Mouse (Mus musculus) gastrocnemius, adult 18-20 months (tissue): Measurements from ENCODE around the gene Scp2. TPM values are rescaled to one million over a fixed set of nuclear protein-coding genes. Genes with fewer than 3 reads are reported as not detected.

Experiments used
- DNase-seq: peaks from one replicate; pipeline ENCODE4 v3.0.0; 2021; ENCODE audit warnings: low spot score
- total RNA-seq, 2 experiments: library from RNA; stranded (reverse); gene quantifications; 2 replicates each; pipeline ENCODE4 v1.2.3; 2021

Gene Scp2
- total RNA-seq, 2 experiments from 2014 or later = 142 to 147 TPM

DNA sequence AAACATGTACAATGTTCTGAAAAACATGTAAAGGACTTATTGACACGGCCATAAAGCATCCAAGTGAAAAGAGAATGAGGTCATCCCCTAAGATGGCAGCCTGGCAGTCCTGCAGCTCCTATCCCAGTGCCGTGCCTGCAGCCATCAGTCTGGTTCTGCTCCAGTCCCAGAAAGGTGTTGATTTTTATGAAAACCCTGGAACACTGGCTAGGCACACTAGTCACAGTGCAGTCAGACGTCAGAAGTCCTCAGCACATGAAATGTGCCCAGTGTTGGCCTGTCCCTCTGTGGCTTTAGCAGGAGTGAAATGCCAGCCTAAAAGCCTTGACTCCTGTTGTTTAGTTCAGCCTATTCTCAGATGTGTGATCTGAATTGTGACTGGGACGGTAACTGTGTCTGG, 84.0 kb downstream of the Scp2 start:
- DNase-seq = no peak

DNA sequence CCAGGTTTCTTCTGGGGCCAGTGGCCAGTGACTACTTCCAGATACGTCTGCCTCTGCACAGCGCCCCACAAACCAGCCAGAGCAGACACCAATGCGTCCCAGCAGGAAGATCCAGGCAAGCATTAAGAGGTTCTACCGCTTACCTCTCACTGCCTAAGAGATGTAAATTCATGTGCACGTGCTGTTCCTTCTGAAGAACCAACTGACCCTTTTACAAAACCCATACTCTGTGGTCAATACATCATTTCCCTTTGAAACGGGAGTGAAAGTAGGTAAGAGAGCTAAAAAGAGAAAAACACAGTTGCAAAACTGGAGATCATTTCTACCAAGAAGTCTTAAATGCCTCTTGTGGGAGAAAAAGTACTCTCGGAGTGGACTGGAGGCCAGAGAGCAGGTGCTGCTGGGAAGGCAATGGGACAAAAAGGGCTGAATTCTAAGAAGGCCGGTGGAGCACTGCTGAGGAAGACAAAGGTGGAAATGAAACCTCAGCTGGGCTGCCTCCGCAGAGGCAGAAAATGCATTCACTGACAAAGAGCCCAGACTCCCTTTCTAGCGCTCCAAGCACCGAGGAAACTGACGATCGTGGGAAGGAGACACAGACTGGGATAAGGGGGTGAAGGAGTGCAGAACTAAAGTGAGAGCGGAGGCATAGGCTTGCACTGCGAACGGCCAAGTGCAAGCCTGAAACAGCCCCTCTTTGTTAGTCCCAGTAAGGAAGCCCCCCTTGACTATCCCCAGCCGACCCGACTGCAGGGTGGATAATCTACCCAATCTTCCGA, 85.0 kb downstream of the Scp2 start:
- DNase-seq = no peak

DNA sequence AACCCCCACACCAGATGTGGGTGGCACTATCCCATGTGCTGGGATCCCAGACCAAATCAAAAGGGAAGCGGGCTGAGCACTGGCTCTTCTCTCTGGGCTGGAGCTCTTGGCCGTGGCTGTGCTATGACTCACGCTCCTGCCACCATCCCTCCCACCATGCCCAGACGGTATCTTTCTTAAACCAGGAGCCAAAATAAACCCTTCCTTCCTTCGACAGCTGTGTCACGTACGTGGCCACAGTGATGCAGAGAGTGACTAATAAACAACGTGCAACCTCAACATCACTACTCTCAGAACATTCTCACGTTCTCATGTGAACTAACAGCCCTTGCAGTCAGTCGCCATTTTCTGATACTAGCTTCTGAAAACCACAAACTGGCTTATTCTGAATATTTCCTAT, 86.6 kb downstream of the Scp2 start:
- no peak for DNase-seq

- no peak for DNase-seq
Measured at GRCm38 (mm10) chr4:108057247-108057646, 87.6 kb downstream of the Scp2 start.

DNA sequence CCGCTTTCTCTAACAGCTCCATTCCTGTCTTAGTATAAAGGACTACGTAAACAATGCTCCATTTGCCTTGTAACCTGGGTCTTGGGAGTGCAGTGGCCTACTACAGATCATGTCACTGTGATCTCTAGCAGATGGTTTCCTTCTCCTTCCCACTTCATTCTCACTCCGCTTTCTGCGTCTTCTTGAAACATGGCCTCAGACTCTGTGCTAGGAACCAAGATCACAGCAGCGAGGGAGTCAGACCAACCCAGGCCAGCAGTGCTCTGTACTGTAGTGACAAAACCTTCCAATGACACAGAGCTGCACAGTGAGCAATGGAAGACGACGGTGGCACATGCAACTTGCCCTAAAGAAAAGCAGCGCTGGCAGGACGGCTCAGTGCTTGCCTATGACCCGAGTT, 88.9 kb downstream of the Scp2 start:
- DNase-seq = no peak

DNA sequence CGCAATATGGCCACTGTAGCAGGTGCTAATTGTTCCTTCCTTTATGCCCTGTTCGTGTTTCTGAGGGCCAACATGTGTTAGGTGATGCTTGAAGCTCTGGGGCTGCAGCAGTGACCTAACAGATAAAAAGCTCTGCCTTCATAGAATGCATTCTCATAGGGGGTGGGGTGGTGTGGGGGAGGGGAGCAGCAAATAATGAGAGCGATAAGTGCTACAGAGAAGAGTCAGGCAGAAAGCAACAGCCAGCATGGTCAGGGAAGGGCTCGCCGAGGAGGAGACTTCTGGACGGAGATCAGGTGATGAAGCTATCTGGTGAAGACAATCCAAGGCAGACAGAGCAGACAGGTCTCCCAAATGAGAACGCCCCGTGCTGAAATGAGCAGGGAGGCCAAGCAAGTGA, 92.1 kb downstream of the Scp2 start:
- DNase-seq = no peak

DNA sequence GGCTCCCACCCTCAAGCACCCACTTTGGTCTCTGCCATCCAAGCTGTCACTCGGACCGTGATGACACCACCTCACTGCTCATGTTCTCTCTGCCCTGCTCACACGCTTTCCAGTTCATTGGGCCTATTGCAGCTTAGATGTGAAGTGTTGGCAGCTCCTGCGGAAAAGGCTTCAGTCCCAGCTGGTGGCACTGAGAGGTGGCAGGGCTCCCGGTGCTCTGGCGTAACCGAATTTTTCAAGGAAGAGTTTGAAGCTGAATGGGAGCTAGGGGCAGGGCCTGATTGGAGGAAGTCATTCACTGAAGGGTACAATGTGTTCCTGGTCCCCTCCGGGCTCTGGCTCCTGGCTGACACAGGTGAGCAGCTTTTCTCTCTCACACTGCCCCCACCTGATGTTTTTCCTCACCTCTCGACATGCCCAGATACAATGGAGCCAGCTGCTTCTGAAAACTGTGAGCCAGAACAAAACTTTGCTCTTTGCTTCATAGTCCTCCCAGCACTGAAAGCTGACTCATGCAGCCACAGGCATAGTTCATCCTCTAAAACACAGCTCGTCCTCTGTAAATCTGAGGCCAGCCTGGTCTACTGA, 93.0 kb downstream of the Scp2 start:
- DNase-seq = peak; percentile 43

GRCm38 (mm10) chr4:108046136-108046535, 98.7 kb downstream of the Scp2 start:
- DNase-seq = no peak

DNA sequence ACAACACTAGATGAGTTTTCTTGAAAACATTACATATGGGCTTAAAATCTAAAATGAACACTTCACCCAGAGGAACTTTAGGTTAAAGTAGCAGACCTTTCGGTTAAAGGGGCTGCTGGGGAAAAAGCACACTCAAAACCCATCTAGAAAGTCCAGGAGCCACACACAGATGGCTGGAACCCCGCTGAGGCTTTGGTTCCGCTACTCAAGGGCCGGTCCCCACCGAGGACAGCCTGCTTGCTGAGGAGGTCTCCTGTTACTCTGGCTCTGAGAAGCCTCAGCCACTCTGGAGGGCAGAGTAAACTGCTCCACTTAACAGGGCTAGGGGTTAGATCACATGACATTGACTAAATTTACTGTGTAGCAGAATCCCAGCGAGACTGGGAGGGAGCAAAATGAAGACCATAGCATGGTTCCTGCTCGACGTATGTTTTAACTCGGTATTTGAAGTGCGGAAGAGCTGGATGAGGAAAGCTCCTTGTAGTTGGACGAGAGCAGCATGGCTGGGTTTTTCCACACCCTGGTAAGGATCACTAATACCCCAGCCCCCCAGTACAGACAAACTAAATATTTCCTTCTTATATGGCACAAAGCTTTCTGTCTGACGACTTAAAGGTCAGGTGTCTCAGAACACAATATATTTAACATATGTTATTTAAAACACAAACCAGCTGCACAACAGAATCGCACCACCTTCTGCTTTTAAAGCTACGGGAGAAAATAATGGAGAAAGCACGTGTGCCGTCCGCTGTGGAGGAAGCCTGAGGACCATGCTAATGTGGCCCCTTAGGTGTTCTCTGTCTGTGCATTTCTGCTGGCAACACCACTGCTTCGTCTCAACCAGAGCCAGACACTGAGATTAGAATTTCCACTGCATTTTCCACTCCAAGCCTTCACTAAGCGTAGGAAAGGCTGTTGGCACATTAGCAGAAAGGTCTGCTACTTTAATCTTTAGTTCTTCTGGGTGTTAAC, 99.4 kb downstream of the Scp2 start:
- DNase-seq = no peak

DNA sequence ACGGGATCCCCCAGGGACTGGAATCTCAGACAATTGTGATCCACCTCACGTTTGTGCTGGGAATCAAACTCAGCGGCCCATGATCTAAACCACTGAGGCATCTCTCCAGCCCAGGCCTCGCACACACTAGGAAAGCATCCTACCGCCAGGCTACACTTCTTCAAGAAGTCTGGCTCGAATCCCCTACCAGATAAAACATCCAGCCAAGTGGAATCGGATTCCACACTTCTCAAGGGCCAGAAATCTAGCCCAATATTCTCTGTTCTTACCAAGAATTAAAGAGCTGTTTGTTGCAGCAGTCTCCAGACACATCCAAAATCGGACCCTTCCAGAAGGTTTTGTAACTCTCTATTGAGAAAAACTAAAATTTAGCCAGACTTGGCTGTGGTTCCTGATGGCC, 107.8 kb downstream of the Scp2 start:
- peak; percentile 49 for DNase-seq

GRCm38 (mm10) chr4:108033041-108033764, 111.6 kb downstream of the Scp2 start:
- peak; percentile 44 for DNase-seq

GRCm38 (mm10) chr4:108032352-108032849, 112.4 kb downstream of the Scp2 start:
- DNase-seq = peak; percentile 42

- DNase-seq = peak; percentile 59
Measured at GRCm38 (mm10) chr4:108031502-108032351, 113.1 kb downstream of the Scp2 start.

DNA sequence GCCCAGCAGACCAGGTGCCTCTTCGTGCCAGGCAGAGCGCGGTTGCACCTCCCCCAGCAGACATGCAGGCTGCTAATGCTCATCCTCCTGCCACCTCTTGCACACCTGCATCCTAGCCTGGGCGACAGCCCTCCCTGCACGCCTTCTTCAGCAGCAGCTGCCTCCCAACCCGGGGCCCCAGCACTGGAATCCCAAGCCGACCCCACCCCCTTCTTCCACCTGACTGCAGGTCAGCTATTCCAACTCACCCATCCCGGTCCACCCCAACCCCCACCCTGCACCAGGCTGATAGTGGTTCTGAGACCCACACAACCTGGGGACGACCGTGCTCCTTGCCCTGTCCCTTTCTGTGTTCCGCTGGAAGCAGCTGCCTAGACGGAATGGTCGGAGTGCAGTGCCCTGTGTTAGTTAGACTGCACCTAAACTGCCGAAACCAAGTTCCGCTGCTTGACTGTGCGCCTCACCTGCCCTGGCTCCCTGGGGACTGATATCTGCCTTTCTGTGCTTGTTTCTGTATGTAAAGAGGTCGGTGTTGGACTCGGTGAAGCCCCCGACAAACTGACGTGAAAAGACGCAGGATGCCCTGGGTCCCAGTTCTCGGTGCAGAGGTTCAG, 113.8 kb downstream of the Scp2 start:
- DNase-seq = no peak

GRCm38 (mm10) chr4:108026193-108026592, 118.6 kb downstream of the Scp2 start:
- DNase-seq = no peak

DNA sequence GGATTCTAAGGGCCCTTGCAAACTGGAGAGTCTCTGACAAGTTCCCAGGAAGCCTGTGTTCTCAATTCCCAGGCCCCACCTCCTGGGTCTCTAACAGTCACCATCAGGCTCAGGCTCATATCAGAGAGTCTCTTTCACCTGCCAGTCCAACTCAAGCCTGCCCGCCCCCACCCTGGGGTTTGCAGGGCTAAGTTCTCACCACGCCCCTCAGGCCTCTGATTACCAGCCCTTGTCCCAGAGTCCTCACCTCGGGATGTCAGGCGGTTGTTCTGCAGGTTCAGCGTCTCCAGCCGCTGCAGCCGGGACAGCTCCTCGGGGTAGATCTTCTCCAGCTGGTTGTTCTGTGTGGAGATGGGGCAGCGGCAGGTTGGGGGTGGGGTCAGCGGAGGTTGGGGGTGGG, 119.5 kb downstream of the Scp2 start:
- no peak for DNase-seq

DNA sequence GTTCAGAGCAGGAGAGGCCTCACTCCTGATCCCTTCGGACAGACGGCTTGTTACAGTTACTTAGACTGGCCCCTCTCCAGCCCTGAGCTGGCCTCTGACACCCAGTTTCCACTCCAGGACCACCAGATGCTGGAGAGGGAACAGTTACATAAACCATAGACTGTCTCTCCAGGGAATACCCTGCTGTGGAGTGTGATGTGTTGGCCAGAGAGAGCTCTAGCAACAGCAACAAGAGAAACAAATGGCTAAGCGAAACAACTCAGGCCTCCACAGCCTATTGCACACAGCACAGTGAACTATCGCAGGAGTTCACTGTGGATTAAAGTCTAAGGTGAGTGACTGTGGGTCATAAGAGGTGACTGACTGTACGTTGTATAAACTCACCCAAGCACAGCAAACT, 120.2 kb downstream of the Scp2 start:
- peak; percentile 76 for DNase-seq

GRCm38 (mm10) chr4:108023186-108023585, 121.6 kb downstream of the Scp2 start:
- no peak for DNase-seq

GRCm38 (mm10) chr4:108020178-108020577, 124.6 kb downstream of the Scp2 start:
- DNase-seq = no peak
